In the genomic region with DNA sequence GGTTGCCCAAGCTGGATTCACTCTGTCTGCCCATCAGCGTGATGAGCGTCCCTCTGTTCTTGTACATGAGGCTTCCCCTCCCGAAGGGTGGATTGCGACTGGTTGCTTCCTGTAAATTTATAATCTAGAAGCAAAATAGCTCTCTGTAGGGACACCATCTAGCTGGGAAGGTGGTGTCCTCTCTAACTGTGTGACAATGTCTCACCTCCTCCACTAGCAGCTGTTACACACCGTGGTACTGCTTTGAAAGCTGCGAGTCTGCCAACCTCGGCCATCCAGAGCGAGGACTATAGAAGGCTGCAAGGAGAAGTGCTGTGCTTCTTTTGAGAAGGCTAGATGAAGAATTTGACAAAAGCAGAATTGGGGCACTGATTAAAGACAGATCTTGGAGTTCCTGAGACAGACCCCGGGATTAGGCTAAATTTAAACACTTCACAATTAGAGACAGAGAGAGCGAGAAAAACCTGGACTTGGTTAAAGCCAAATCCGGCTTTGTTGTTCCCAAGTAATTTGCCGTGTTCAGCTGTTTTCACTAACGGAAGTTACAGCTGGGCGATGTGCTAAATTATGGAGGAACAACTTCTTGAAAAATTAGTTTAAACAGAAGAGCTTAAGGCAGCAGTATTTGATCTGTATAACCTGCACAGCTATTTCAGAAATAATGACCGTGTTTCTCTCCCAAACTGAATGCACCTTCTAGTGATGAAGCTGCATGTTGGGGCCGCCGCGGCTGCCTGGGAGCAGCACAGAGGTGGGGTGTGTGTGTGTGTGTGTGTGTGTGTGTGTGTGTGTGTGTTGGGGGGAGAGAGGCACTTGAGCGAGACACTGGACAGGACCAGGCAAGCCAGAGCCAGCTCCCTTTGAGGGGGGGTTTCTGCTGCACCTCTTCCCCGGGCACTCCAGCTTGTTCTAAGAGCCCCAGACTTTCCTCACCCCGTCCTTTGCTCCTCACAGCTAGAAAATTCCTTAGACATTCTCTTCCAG, we compare ENCODE assay signal across 10 mouse cellular contexts. TPM values are rescaled to one million over a fixed set of nuclear protein-coding genes. Genes with fewer than 3 reads are reported as not detected.
DNase-seq lines count a peak whose midpoint lies in the region; ATAC-seq lines count a peak whose summit lies in the region.
"Had no signal": no experiment of that assay in that cellular context is flagged by ENCODE, and none has a peak within 500 bp of the region (broad histone marks: within the 10 kb centered on the region; RNA-seq: fewer than 3 reads in every experiment).

No protein-coding gene starts in this region.

- no peak overlapping the region for H3K4me2 ChIP-seq in kidney, embryonic 16.5 days (replicated peaks; ENCODE audit: low read depth, low read length)
- H3K4me2 ChIP-seq in kidney, embryonic 14.5 days (replicated peaks; ENCODE audit: low read depth, low read length): no peak overlapping the region
- peak overlapping the region; percentile 2; the same call in 1 of the 2 replicates for H3K4me2 ChIP-seq in embryonic facial prominence, embryonic 12.5 days (replicated peaks)
- H3K4me2 ChIP-seq in limb, embryonic 11.5 days (ENCODE audit: low read depth, severe bottlenecking): peak overlapping the region; percentile 21
- H3K4me2 ChIP-seq: neural tube, embryonic 15.5 days had no signal

- ATAC-seq in kidney, embryonic 16.5 days (ENCODE audit: low FRiP score, low TSS enrichment): no peak
- no peak for ATAC-seq in kidney, embryonic 14.5 days (ENCODE audit: low FRiP score, low TSS enrichment)
- ATAC-seq in embryonic facial prominence, embryonic 12.5 days (ENCODE audit: insufficient number of reproducible peaks, insufficient read depth, low FRiP score, low TSS enrichment): no peak
- no peak for ATAC-seq in limb, embryonic 11.5 days (ENCODE audit: insufficient number of reproducible peaks, low FRiP score, low TSS enrichment, low read depth)
- ATAC-seq in megakaryocyte, adult 5-6 weeks (ENCODE audit: poor library complexity, severe bottlenecking): no peak
- ATAC-seq: Patski had no signal

- no peak overlapping the region for H3K9ac ChIP-seq in kidney, embryonic 16.5 days (replicated peaks; ENCODE audit: low read length)
- no peak overlapping the region for H3K9ac ChIP-seq in kidney, embryonic 14.5 days (ENCODE audit: low read depth, low read length)
- H3K9ac ChIP-seq in embryonic facial prominence, embryonic 12.5 days: no peak overlapping the region
- no peak overlapping the region for H3K9ac ChIP-seq in limb, embryonic 11.5 days (ENCODE audit: low read length)
- H3K9ac ChIP-seq: neural tube, embryonic 15.5 days had no signal

- H3K27ac ChIP-seq in kidney, embryonic 16.5 days (ENCODE audit: low read length): peak overlapping the region; percentile 21
- H3K27ac ChIP-seq in kidney, embryonic 14.5 days (ENCODE audit: low read depth, low read length): no peak overlapping the region
- H3K27ac ChIP-seq in embryonic facial prominence, embryonic 12.5 days: peak overlapping the region; percentile 65
- 0 out of 2 replicates have a peak overlapping the region, but pooled peaks have one; percentile 3 for H3K27ac ChIP-seq in limb, embryonic 11.5 days (replicated peaks; ENCODE audit: low read depth, low read length)
- H3K27ac ChIP-seq: neural tube, embryonic 15.5 days had no signal

- peaks cover 20% of the 10 kb centered on the region for H3K4me1 ChIP-seq in kidney, embryonic 16.5 days (ENCODE audit: insufficient read depth, low read length)
- H3K4me1 ChIP-seq in kidney, embryonic 14.5 days (ENCODE audit: control insufficient read depth, insufficient read depth, low read length): no peaks in the 10 kb centered on the region
- H3K4me1 ChIP-seq in embryonic facial prominence, embryonic 12.5 days: peaks cover 25% of the 10 kb centered on the region
- H3K4me1 ChIP-seq in limb, embryonic 11.5 days (ENCODE audit: control insufficient read depth, insufficient read depth, low read length): peaks cover 10% of the 10 kb centered on the region

- peak; percentile 31 to 49 for DNase-seq in cerebellum, adult 18-20 months
- DNase-seq in cerebellum, adult 8-10 months: no peak
- peak; percentile 46 for DNase-seq in limb, embryonic 11.5 days (ENCODE audit: low spot score)
- no peak for DNase-seq in adipocyte (ENCODE audit: low spot score)

- H3K36me3 ChIP-seq in kidney, embryonic 16.5 days (ENCODE audit: insufficient read depth, low read length): no peaks in the 10 kb centered on the region
- H3K36me3 ChIP-seq in kidney, embryonic 14.5 days (ENCODE audit: control insufficient read depth, insufficient read depth, low read length): no peaks in the 10 kb centered on the region
- no peaks in the 10 kb centered on the region for H3K36me3 ChIP-seq in embryonic facial prominence, embryonic 12.5 days
- no peaks in the 10 kb centered on the region for H3K36me3 ChIP-seq in limb, embryonic 11.5 days (ENCODE audit: control insufficient read depth, insufficient read depth, low read length)
- H3K36me3 ChIP-seq: neural tube, embryonic 15.5 days had no signal

- H3K9me3 ChIP-seq in kidney, embryonic 16.5 days (ENCODE audit: low read length): no peaks in the 10 kb centered on the region
- H3K9me3 ChIP-seq in kidney, embryonic 14.5 days (ENCODE audit: control insufficient read depth, low read length): no peaks in the 10 kb centered on the region
- H3K9me3 ChIP-seq in embryonic facial prominence, embryonic 12.5 days: no peaks in the 10 kb centered on the region
- H3K9me3 ChIP-seq in limb, embryonic 11.5 days (ENCODE audit: control insufficient read depth, low read length): no peaks in the 10 kb centered on the region
- H3K9me3 ChIP-seq: neural tube, embryonic 15.5 days had no signal

- no peaks in the 10 kb centered on the region for H3K27me3 ChIP-seq in kidney, embryonic 16.5 days (ENCODE audit: insufficient read depth, low read length)
- H3K27me3 ChIP-seq in kidney, embryonic 14.5 days (ENCODE audit: control insufficient read depth, insufficient read depth, low read length): no peaks in the 10 kb centered on the region
- no peaks in the 10 kb centered on the region for H3K27me3 ChIP-seq in embryonic facial prominence, embryonic 12.5 days
- no peaks in the 10 kb centered on the region for H3K27me3 ChIP-seq in limb, embryonic 11.5 days (ENCODE audit: control insufficient read depth, insufficient read depth, low read length)
- H3K27me3 ChIP-seq: neural tube, embryonic 15.5 days; Patski had no signal

- no peak overlapping the region for H3K4me3 ChIP-seq in kidney, embryonic 16.5 days (ENCODE audit: low read length)
- no peak overlapping the region for H3K4me3 ChIP-seq in kidney, embryonic 14.5 days (ENCODE audit: low read length)
- H3K4me3 ChIP-seq in embryonic facial prominence, embryonic 12.5 days: no peak overlapping the region
- H3K4me3 ChIP-seq in limb, embryonic 11.5 days (ENCODE audit: low read depth, low read length): no peak overlapping the region
- H3K4me3 ChIP-seq: neural tube, embryonic 15.5 days had no signal

- 76% methylated on average over 21 of the region's 21 CpGs for WGBS in kidney, embryonic 16.5 days
- WGBS in kidney, embryonic 14.5 days: 82% methylated on average over 21 of the region's 21 CpGs
- WGBS in embryonic facial prominence, embryonic 12.5 days: 44% methylated on average over 21 of the region's 21 CpGs
- 32% methylated on average over 21 of the region's 21 CpGs for WGBS in limb, embryonic 11.5 days

RNA-seq across cellular contexts. Expression of gene Taf11, which starts 50.8 kb away (rescaled TPM):
- 59.9 and 72.7 TPM in 2 replicates for polyA plus RNA-seq in kidney, embryonic 16.5 days (2015; fragmentation: Nextera tagmentation; extraction: Ambion mirVana)
- 76.6 and 77.5 TPM in 2 replicates for polyA plus RNA-seq in kidney, embryonic 14.5 days (2014; fragmentation: Nextera tagmentation; extraction: Ambion mirVana)
- polyA plus RNA-seq in embryonic facial prominence, embryonic 12.5 days (2016; fragmentation: Nextera tagmentation; extraction: Ambion mirVana): 98.3 and 104 TPM in 2 replicates
- polyA plus RNA-seq in limb, embryonic 11.5 days (2014; fragmentation: Nextera tagmentation; extraction: Ambion mirVana): 104 and 109 TPM in 2 replicates
- 39.6 and 44.1 TPM in 2 replicates for total RNA-seq in megakaryocyte, adult 5-6 weeks (2015)
- total RNA-seq in megakaryocyte, adult 5-6 weeks (2017): 18.2 and 23.3 TPM in 2 replicates

RNA-seq across cellular contexts. Expression of gene Anks1, which starts 51.3 kb away (rescaled TPM):
- 14.5 and 15.0 TPM in 2 replicates for polyA plus RNA-seq in kidney, embryonic 16.5 days (2015; fragmentation: Nextera tagmentation; extraction: Ambion mirVana)
- 8.0 and 14.2 TPM in 2 replicates for polyA plus RNA-seq in kidney, embryonic 14.5 days (2014; fragmentation: Nextera tagmentation; extraction: Ambion mirVana)
- polyA plus RNA-seq in embryonic facial prominence, embryonic 12.5 days (2016; fragmentation: Nextera tagmentation; extraction: Ambion mirVana): 22.5 and 23.1 TPM in 2 replicates
- polyA plus RNA-seq in limb, embryonic 11.5 days (2014; fragmentation: Nextera tagmentation; extraction: Ambion mirVana): 12.1 and 13.4 TPM in 2 replicates
- total RNA-seq in megakaryocyte, adult 5-6 weeks (2015): 17.9 and 25.9 TPM in 2 replicates
- total RNA-seq in megakaryocyte, adult 5-6 weeks (2017): 22.6 and 23.6 TPM in 2 replicates

Comparison
In these comparisons a context has a peak if more than half of its experiments do, and no peak if none do; other contexts are left out.
1. DNase-seq: peak in cerebellum, adult 18-20 months (2 of 2) and limb, embryonic 11.5 days (single experiment); none in cerebellum, adult 8-10 months (single experiment) and adipocyte (single experiment).
2. H3K4me2 ChIP-seq: peak in embryonic facial prominence, embryonic 12.5 days (single experiment) and limb, embryonic 11.5 days (single experiment); none in kidney, embryonic 16.5 days (single experiment) and kidney, embryonic 14.5 days (single experiment).